Mouse (Mus musculus) frontal cortex, postnatal 36 days (tissue): ENCODE measurements around the gene Olfr952.

Experiments used
- DNase-seq, 2 experiments: peaks; one replicate each; pipeline ENCODE4 v3.0.0; 2022; ENCODE audit warnings: low spot score in 2 of 2

Olfr952 gene

DNA sequence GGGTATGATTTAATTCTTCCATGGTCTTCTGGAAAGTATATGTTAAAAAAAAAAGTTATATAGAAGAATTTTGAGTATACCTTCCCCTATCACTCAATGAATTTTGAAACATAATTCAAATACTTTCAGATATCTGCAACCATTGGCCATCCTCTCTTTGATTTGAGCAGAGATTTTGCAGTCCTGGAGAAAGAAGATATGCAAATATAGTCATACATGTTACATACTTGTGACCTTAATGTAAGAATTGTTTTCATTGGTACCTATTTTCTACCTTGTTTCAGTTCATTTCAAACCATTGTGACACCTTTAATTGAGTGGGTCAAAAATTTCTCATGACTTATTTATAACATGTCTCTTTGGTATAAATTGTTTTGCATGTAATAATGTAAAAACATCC, at the start of gene Olfr952:
TSS of gene Olfr952 (minus strand) at position 101 of the 400 bp plus-strand sequence.
- no peak for DNase-seq

DNA sequence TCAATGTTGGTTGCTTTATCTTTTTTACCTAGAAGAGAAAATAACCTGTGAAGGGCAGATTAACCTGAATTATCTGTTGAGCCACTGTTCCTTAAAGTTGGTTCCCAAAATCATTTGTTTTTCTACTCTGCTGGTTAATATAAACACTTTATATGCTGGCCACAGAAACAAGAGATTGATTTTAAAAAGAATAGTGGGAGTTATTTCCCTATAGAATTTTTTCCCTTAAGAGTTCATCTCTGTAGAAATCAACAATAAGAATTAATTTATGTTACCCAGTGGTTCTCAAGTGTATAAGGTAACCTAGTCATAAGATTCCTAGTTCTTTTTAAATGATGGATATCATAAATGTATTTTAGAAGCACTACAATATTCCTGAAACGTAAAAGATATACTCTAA, 44.9 kb upstream of the Olfr952 start, which contains the start of gene Olfr955:
TSS of gene Olfr955 (minus strand) at position 101 of the 400 bp plus-strand sequence.
- no peak for DNase-seq

DNA sequence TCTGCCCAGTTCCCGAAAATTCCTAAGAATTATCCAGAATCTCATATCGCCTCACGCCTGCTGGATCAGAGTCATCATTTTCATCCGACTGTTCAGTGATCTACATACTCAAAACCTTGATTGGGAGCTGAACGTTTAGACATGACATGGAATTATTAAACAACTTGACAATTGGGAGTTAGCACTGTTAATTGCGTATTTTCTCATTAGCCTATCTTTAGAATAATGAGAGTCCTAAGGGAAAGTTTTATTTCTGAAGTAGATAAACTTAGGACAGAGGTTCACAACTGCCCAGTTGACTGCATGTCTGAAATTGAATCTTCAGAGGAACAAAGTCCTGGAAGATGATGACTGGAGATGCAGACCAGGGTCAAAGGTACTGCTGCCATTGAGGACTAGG, 29.5 kb upstream of the Olfr952 start, which contains the start of gene Olfr954:
TSS of gene Olfr954 (plus strand) at position 301 of the 400 bp plus-strand sequence.
- no peak for DNase-seq

DNA sequence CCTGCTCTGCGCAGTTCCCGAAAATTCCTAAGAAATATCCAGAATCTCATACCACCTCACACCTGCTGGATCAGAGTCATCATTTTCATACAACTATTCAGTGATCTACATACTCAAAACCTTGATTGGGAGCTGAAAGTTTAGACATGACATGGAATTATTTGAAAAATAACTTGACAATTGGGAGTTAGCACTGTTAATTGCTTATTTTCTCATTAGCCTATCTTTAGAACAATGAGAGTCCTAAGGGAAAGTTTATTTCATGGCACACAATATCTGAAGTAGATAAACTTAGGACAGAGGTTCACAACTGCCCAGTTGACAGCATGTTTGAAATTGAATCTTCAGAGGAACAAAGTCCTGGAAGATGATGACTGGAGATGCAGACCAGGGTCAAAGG, 39.8 kb downstream of the Olfr952 start, which contains the start of gene Olfr951:
TSS of gene Olfr951 (plus strand) at position 301 of the 400 bp plus-strand sequence.
- DNase-seq = no peak
